Mouse (Mus musculus) intestine, postnatal 0 days (tissue): ENCODE data around the gene Urad. TPM values are rescaled to one million over a fixed set of nuclear protein-coding genes. Genes with fewer than 3 reads are reported as not detected.

Experiments used
- ATAC-seq: fragments of 200-750 bp; cut with Nextera tagmentation; 2 replicates; pipeline ENCODE4 v1.8.0; 2017; ENCODE audit warnings: mild to moderate bottlenecking, moderate TSS enrichment, moderate library complexity
- H3K27ac ChIP-seq: fragments of 300-500 bp; sonication (generic); 2 replicates; pipeline ENCODE4 v1.5.1; 2014; ENCODE audit warnings: mild to moderate bottlenecking, low read depth, low read length, moderate library complexity
- H3K27me3 ChIP-seq: fragments of 300-500 bp; sonication (generic); replicated peaks from 2 replicates; pipeline ENCODE4 v1.6.1; 2014; ENCODE audit warnings: low read length, mixed read lengths; ENCODE audit not compliant: control insufficient read depth, insufficient read depth
- H3K36me3 ChIP-seq: fragments of 300-500 bp; sonication (generic); 2 replicates; pipeline ENCODE4 v1.6.1; 2014; ENCODE audit warnings: mild to moderate bottlenecking, moderate library complexity; ENCODE audit not compliant: control insufficient read depth, insufficient read depth
- H3K4me1 ChIP-seq: fragments of 300-500 bp; sonication (generic); replicated peaks from 2 replicates; pipeline ENCODE4 v1.6.1; 2014; ENCODE audit warnings: antibody characterized with exemption, low read length, mixed read lengths; ENCODE audit not compliant: control insufficient read depth, insufficient read depth
- H3K4me2 ChIP-seq: fragments of 300-500 bp; sonication (generic); replicated peaks from 2 replicates; pipeline ENCODE4 v1.6.1; 2014; ENCODE audit warnings: low read depth, mild to moderate bottlenecking, moderate library complexity
- H3K4me3 ChIP-seq: fragments of 300-500 bp; sonication (generic); 2 replicates; pipeline ENCODE4 v1.5.1; 2014; ENCODE audit warnings: low read depth, low read length
- H3K9ac ChIP-seq: fragments of 300-500 bp; sonication (generic); 2 replicates; pipeline ENCODE4 v1.6.1; 2014; ENCODE audit warnings: mild to moderate bottlenecking, low read depth, low read length
- H3K9me3 ChIP-seq: fragments of 300-500 bp; sonication (generic); 2 replicates; pipeline ENCODE4 v1.6.1; 2016; ENCODE audit warnings: mixed run types; ENCODE audit not compliant: control insufficient read depth
- CTCF ChIP-seq: sonication (generic); IDR thresholded peaks from 2 replicates; pipeline ENCODE4 v1.5.1; 2016; ENCODE audit warnings: low read depth, mild to moderate bottlenecking, control low read depth, antibody characterized with exemption, moderate library complexity
- WGBS: fragments of 180-500 bp; shearing (Covaris S2); extraction: QIAGEN DNeasy Blood & Tissue Kit; methylation state at CpG from one replicate; pipeline ENCODE4 v1.1.7; 2014; 5-methylcytosine and 5-hydroxymethylcytosine counted together
- polyA plus RNA-seq: library from polyadenylated mRNA; unstranded; fragments of >200 nt; fragmentation: Nextera tagmentation; extraction: Ambion mirVana; gene quantifications from 2 replicates; pipeline ENCODE4 v1.2.1, GENCODE M21; 2015

Gene Urad
- polyA plus RNA-seq = 0.95 and 1.1 TPM in 2 replicates

DNA sequence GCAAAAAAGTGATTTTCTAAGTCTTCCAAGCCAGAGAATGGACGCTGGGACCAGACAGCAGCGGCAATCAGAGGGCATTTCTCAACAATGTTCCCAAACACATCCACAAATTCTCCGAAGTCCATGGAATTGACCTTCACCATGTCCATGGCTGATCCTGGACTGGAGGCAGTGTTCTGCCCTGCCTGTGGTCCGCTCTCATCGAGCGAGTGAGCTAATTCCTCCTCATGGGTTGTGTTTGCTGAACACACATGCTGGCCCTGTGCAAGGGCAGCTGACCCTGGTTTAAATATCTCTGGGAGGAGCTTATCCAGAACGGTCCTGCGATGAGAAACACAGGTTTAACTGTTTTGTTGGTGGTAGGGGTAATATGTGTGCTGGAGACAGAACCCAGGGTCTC, at the start of gene Urad:
Gene Urad (minus strand): TSS at position 258 of the 400 bp plus-strand sequence.
- no peak within 1 kb of the TSS for H3K4me2 ChIP-seq
- no peaks in the 10 kb centered on the region for H3K9me3 ChIP-seq
- WGBS = 53% methylated on average over 8 of the region's 8 CpGs
- 0 out of 2 replicates have a peak, but pooled peaks cover 7% of the 10 kb centered on the region for H3K27me3 ChIP-seq
- H3K9ac ChIP-seq = no peak within 1 kb of the TSS
- no peak for TF ChIP-seq CTCF
- H3K36me3 ChIP-seq = no peaks in the 10 kb centered on the region
- H3K4me1 ChIP-seq = no peaks in the 10 kb centered on the region
- no peak within 1 kb of the TSS for H3K4me3 ChIP-seq
- no peak for ATAC-seq
- H3K27ac ChIP-seq = no peak within 1 kb of the TSS

DNA sequence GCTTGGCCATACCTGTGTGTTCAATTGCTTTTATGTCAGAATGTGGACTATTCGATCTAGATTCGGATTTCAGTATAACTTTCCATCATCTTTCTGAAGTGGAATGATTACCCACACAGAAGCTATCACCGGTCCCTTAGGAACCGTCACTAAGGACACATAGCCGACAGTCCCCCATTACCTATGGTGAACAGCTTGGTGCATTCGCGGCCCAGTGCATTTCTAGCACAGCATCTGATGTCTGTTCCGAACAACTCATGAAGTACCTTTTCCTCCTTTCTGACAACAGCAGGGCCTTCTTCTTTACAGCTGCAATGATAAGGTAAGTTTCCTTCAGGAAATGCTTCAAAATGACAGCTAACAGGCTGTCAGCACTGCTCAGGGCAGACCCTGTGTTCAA, 48.0 kb upstream of the Urad start:
- H3K36me3 ChIP-seq = no peaks in the 10 kb centered on the region
- no peak for ATAC-seq
- TF ChIP-seq CTCF = no peak
- no peak overlapping the region for H3K4me3 ChIP-seq
- no peak overlapping the region for H3K27ac ChIP-seq
- H3K27me3 ChIP-seq = no peaks in the 10 kb centered on the region
- H3K9ac ChIP-seq = no peak overlapping the region
- H3K9me3 ChIP-seq = no peaks in the 10 kb centered on the region
- no peak overlapping the region for H3K4me2 ChIP-seq
- no peaks in the 10 kb centered on the region for H3K4me1 ChIP-seq
- WGBS = 83% methylated on average over 8 of the region's 8 CpGs

DNA sequence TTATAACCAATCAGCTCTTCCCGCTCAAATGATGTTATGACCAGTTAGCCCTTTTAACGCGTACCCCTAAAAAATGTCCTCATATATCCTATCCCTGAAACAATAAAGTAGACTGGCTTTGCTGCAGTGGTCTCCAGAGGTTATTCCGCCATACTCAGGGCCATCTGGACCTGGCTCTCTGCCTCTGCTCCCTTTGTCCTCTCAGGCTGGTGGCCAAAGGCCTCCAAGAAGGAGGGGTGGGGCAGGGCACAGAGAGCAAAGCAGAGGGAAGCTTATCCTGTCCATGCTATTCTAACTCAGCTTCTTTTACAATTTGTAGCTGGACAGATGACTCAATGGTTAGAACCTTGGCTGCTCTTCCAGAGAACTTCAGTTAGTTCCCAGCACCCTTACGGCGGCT, 46.0 kb upstream of the Urad start:
- Histone ChIP-seq H3K4me1 (no peaks in the 10 kb centered on the region), H3K27me3 (no peaks in the 10 kb centered on the region), H3K4me2 (no peak overlapping the region), H3K36me3 (no peaks in the 10 kb centered on the region), H3K4me3 (no peak overlapping the region), H3K9ac (no peak overlapping the region), H3K9me3 (no peaks in the 10 kb centered on the region), H3K27ac (no peak overlapping the region)
- 97% methylated on average over 6 of the region's 6 CpGs for WGBS
- no peak for ATAC-seq
- TF ChIP-seq CTCF = no peak

DNA sequence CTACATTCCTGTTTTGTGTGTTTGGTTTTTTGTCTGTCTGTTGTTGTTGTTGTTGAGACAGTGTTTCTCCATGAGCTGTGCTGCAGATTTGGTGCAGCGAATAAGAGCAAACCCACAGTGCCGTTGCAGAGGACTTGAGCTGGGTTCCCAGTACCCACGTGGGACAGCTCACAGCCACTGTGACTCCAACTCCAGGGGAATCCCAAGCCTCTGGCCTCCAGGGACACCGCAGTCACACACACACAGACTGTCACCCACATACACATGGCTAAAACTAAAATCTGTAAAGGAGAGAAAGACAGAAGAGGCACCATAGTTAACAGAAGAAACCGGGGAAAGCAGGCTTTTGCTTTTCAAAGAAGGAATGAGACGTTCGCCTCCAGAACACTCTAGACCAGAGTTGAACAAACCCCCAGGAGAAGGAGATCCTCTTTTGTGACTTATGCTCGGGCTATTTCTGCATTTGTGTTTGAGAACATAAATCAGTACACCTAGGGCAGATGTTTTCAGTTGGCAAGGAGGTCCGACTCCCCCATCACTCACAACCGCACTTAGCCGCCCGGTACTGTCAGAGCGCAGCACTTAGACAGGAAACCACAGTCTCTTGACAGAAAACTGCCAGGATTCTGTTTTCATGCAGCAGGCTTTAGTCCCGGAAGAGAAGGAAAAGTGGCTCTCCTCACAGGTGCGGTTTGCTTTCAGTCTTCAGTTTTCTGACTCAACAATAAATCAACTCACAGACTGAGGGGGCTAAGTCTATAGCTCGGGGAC, 43.9 kb upstream of the Urad start:
- H3K9me3 ChIP-seq = no peaks in the 10 kb centered on the region
- H3K4me1 ChIP-seq = no peaks in the 10 kb centered on the region
- H3K36me3 ChIP-seq = no peaks in the 10 kb centered on the region
- WGBS = 55% methylated on average over 16 of the region's 16 CpGs
- no peak overlapping the region for H3K4me3 ChIP-seq
- H3K27ac ChIP-seq = no peak overlapping the region
- TF ChIP-seq CTCF = no peak
- no peak overlapping the region for H3K9ac ChIP-seq
- ATAC-seq = no peak
- no peaks in the 10 kb centered on the region for H3K27me3 ChIP-seq
- H3K4me2 ChIP-seq = no peak overlapping the region

DNA sequence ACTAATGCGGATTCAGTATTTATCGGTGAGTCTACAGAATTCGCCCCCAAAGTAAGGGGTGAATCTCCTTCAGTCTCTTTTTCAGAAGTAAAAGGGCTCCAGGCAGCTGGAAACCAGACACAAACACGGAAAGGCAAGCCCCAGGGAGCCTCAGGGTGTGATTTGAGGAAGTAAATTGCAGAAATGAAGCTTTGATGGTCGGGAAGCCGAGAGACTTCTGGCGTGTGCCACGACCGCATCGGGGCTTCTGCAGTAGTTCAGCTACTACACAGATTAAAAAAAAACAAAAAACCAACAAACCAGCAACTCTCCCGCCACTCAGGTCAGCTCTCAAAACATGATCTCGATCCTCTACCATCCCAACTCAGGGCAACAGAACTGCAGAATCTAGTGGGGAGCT, 40.8 kb upstream of the Urad start:
- H3K9me3 ChIP-seq = no peaks in the 10 kb centered on the region
- H3K9ac ChIP-seq = no peak overlapping the region
- H3K36me3 ChIP-seq = no peaks in the 10 kb centered on the region
- no peak overlapping the region for H3K4me2 ChIP-seq
- H3K4me3 ChIP-seq = no peak overlapping the region
- no peak overlapping the region for H3K27ac ChIP-seq
- ATAC-seq = no peak
- H3K27me3 ChIP-seq = no peaks in the 10 kb centered on the region
- no peak for TF ChIP-seq CTCF
- no peaks in the 10 kb centered on the region for H3K4me1 ChIP-seq
- WGBS = 71% methylated on average over 12 of the region's 12 CpGs

DNA sequence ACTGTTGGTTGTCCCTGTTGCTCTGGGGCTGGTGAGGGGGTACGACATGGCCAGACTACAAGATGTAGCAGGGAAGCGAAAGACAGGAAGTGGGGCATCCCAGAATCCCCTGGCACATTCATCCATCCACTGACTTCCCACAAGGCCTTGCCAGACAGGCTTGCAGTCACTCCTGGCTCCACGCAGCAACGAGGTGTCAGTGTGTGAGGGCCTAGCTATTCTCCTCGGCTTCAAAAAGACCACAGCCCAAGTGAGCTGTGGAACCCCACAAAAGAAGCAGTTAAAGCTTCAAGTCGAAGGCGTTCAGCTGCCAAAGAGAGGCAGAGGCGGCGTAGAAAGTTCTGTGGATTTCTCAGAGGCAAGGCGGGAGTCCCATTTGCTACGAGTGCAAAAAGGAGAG, 36.2 kb upstream of the Urad start:
- no peaks in the 10 kb centered on the region for H3K4me1 ChIP-seq
- H3K27ac ChIP-seq = no peak overlapping the region
- no peaks in the 10 kb centered on the region for H3K36me3 ChIP-seq
- no peak for ATAC-seq
- no peak for TF ChIP-seq CTCF
- no peaks in the 10 kb centered on the region for H3K9me3 ChIP-seq
- H3K27me3 ChIP-seq = no peaks in the 10 kb centered on the region
- H3K4me3 ChIP-seq = no peak overlapping the region
- H3K9ac ChIP-seq = no peak overlapping the region
- no peak overlapping the region for H3K4me2 ChIP-seq
- 86% methylated on average over 11 of the region's 11 CpGs for WGBS

DNA sequence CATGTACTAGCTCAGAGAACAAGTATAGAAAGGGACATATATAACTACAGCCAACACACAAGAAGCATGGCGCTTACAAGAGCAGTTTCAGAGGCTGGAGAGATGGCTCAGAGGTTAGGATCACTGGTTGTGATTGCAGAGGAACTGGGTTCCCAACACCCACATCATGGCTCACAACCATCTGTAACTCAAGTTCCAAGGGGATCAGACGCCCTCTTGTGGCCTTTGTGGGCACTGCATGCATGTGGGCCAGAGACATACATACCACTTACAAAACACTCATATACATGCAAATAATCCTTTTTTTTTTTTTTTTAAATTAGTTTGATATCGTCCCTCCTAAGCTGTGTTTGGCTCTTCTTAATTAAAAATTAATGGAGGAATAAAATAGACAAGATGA, 35.3 kb upstream of the Urad start:
- Histone ChIP-seq H3K9ac (no peak overlapping the region), H3K27ac (no peak overlapping the region), H3K4me3 (no peak overlapping the region), H3K4me2 (no peak overlapping the region), H3K4me1 (no peaks in the 10 kb centered on the region), H3K9me3 (no peaks in the 10 kb centered on the region), H3K27me3 (no peaks in the 10 kb centered on the region), H3K36me3 (no peaks in the 10 kb centered on the region)
- WGBS = 43% methylated on average over 3 of the region's 3 CpGs
- ATAC-seq = no peak
- TF ChIP-seq CTCF = peak; percentile 68
